Mouse (Mus musculus): ENCODE measurements around the gene Kif26b.

Kif26b gene

GRCm38 (mm10) chr1:178848380-178849106 lies 319.6 kb downstream of the Kif26b start:
- DNase-seq (ENCODE audit: low read depth) = no peak

GRCm38 (mm10) chr1:178850569-178850968 lies 321.6 kb downstream of the Kif26b start:
- DNase-seq (ENCODE audit: low read depth) = no peak

- DNase-seq (ENCODE audit: low read depth) = no peak
Measured at GRCm38 (mm10) chr1:178854936-178855335, 326.0 kb downstream of the Kif26b start.

DNA sequence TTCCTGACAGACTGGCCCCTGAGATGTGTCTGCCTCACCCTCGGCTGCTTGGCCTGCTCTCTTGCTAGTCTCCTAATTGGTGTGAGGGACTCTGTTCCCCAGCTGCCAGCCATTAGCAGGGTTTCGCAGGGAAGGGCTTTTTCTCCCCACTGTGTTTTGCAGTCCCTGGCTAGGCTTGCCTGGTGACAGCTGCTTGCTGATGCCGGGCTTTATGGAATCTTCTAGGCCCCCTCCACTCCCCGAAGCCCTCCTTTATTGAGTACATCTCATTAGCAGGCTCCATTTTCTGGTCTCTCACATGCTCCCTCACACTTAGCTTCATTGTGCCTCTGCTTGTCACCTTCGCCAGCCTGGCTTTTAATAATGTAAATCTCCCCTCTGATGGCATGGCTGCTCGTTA lies 327.0 kb downstream of the Kif26b start:
- DNase-seq (ENCODE audit: low read depth) = no peak

DNA sequence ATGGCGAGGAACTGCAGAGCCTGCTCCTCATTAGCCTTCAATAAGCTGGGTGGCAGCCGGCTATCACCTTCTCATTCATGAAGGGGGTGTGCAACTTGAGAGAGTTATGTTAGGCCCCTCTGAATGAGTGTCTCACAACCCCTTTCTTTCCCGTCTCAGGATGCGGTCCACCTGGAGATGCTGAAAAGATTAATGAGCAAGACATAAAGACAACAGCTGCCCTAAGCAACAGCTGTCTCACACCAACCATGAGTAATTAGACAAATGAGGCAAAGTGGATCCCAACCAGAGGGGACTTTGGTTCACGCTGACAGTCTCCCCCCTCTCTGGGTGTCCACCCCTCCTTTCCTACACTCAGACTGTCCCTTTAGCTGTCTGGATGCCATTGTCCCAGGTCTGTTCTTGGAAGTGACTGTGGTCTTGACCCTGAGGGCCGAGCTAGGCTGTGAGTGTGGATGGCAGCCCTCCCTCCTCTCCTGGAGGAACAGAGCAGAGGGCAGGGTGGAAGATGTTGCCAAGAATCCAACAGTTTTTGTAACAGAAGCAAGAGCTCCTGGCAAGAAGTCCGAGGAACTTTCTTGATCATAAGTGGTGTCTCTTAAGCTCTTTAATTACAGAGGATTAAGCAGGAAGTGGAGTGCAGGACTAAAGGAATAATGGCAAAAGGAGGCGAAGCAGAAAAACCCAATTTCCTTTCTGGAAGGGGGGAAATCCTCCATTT lies 331.9 kb downstream of the Kif26b start:
- no peak for DNase-seq (ENCODE audit: low read depth)

GRCm38 (mm10) chr1:178861392-178861762 lies 332.5 kb downstream of the Kif26b start:
- no peak for DNase-seq (ENCODE audit: low read depth)

DNA sequence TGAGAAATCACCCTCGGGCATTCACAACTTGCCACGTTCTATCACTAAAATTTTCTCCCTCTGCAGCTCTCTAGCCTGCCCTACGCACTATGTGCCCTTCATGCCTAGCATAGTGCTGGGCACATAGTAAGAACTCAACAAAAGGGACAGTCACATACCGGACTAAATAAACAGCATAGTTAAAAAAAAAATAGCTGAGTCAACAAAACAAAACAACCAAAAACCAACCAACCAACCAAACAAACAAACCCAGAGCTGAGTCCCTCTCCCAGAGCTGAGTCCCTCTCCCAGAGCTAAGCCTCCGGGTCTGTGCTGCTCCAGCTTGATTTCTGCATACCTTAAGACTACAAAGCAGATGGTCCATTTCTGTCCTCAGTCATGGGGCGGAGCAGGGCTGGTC lies 334.8 kb downstream of the Kif26b start:
- no peak for DNase-seq (ENCODE audit: low read depth)

DNA sequence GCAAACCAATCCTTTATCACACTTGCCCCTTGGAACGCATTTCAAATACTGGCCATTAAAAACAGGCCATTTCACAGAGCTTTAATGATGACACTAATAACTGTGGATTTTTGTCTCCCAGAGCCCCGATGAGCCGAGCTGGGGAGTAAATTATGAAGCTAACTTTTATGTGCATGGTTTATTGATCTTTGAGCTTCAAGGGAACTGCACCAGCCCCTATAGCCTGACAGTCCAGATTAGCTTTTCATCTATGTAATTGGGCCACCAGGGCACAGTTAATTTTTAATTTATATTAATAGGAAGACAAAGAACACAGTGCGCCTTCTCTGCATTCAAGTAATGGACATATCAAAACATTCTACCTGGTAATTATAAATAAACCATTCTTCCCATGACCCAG lies 335.4 kb downstream of the Kif26b start:
- DNase-seq (ENCODE audit: low read depth) = no peak

GRCm38 (mm10) chr1:178866757-178867156 lies 337.8 kb downstream of the Kif26b start:
- no peak for DNase-seq (ENCODE audit: low read depth)

- DNase-seq (ENCODE audit: low read depth) = no peak
Measured at GRCm38 (mm10) chr1:178871055-178871454, 342.1 kb downstream of the Kif26b start.

GRCm38 (mm10) chr1:178876926-178877325 lies 348.0 kb downstream of the Kif26b start:
- DNase-seq (ENCODE audit: low read depth) = no peak

DNA sequence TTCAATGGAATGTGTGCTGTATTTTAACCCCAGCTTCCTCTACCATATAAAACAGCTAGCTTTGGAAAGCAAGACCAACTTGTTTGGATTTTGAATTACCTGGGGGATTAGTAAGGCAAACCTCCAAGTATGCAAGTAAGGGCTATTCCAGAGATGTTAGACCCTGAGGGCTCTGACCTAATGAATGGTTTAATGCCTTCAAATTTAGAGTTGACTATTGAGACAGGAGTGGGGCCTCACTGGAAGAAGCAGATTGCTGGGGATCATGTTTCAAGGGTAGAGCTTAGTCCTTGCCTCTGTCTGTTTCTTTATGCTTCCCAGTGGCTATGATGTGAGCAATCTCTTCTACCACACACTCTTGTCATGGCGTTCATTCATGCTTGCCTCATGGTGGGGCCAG lies 349.8 kb downstream of the Kif26b start:
- DNase-seq (ENCODE audit: low read depth) = no peak

DNA sequence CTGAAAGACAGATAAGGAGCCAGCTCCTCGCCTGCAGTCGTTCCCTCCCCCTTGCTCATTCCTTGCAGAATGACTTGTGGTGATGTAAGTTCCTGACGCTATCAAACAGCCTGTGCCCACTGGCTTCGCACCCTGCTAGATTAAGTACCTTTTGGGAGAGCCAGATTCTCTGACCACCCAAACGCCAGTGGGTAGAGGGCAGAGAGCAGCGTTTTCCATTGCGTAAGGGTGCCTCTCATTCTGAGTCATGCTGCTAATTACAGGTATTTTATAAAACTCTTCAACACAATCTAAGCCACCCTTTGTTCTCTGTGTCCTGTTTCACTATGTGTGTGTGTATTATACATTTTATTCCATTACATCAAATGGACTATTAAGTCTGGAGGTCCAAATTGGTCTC lies 352.0 kb downstream of the Kif26b start:
- no peak for DNase-seq (ENCODE audit: low read depth)

GRCm38 (mm10) chr1:178886671-178887070 lies 357.7 kb downstream of the Kif26b start:
- DNase-seq (ENCODE audit: low read depth) = no peak

GRCm38 (mm10) chr1:178892376-178892775 lies 363.5 kb downstream of the Kif26b start:
- no peak for DNase-seq (ENCODE audit: low read depth)

- DNase-seq (ENCODE audit: low read depth) = no peak
Measured at GRCm38 (mm10) chr1:178893229-178894080, 364.5 kb downstream of the Kif26b start.

DNA sequence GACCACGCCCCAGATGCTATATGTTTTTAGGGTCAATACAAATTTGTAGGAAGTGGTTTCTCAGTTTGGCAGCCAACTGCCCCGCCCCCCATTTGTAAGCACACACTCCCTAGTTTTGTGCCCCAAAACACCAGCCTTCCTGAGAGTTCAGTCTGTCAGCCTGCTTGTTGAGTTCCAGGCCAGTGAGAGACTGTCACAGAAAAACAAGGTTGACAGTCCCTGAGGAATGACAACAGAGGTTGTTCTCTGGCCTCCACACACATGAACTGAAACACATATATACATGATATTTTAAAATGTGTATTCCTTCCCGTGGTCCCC lies 365.1 kb downstream of the Kif26b start:
- DNase-seq (ENCODE audit: low read depth) = no peak

- no peak for DNase-seq (ENCODE audit: low read depth)
Measured at GRCm38 (mm10) chr1:178895674-178896073, 366.7 kb downstream of the Kif26b start.

DNA sequence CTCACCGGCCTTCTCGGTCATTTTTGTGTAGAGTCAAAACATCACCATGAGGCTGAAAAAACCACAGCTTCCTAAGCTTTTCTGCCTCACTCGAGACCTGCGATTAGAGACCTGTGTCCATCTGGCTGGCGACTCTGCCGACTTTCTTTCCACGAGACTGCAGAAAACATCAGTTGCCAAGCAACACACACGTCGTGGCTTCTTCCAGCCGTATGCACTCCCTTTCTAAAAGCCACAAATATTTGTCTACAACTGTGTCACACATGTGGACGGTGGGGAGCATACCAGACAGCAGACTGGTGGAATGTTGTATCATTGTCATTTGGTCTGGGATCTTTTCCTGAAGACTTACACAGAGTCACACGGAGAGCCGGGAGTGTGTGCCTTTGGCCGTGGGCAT lies 382.0 kb downstream of the Kif26b start:
- no peak for DNase-seq (ENCODE audit: low read depth)

- DNase-seq (ENCODE audit: low read depth) = no peak
Measured at GRCm38 (mm10) chr1:178912936-178913716, 384.2 kb downstream of the Kif26b start.

GRCm38 (mm10) chr1:178915056-178915455 lies 386.1 kb downstream of the Kif26b start:
- DNase-seq (ENCODE audit: low read depth) = no peak

Measured in c-Kit-positive CD71-positive TER-119-negative erythroid progenitor cells, embryonic 14.5 days (primary cell).